Mouse (Mus musculus) cerebral cortex, adult 2 months (tissue): ENCODE measurements around the gene Foxj3.

Experiments used
- WGBS: fragments of 180-500 bp; shearing (Covaris S2); methylation state at CpG from one replicate; pipeline ENCODE4 v1.1.7; 2018; 5-methylcytosine and 5-hydroxymethylcytosine counted together

Gene Foxj3

DNA sequence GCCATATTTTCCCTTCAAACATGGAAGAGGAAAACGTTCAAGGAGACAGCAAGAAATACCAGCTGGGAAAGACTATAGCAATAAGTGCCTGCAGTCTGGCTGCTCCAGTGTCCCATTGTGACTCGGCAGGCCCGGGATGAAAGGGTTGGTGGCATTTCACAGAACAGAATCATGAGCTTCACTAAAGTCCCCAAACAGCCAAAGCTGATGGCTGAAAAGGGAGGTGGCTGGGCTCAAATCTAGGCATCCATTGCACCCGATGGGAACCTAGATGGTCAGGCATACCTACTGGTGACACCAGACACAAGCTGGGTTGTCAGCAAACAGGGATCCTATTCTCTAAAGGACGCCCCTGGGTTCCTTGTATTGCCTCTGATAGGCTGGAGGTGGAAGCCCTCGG lies 101.1 kb downstream of the Foxj3 start:
- WGBS: 86% methylated on average over 6 of the region's 6 CpGs

DNA sequence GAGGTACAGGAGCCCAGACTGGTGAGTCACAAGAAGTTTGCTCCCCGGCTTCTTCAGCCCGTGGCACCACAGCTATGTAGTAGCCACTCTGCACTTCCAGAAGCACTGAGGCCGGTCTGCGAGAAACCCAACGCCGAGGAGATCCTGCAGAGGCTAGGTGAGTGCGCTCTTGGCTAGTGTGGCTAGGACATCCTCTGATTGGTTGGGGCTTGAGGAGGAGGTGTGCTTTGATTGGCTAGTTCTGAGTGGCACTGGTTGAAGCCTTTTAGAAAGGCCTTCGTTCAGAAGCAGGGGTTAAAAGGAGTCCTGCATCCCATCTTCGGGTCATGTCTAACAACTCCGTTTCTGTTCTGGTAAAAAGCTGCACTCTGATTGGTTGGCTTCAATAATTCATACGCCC lies 101.9 kb downstream of the Foxj3 start:
- 78% methylated on average over 11 of the region's 11 CpGs for WGBS

DNA sequence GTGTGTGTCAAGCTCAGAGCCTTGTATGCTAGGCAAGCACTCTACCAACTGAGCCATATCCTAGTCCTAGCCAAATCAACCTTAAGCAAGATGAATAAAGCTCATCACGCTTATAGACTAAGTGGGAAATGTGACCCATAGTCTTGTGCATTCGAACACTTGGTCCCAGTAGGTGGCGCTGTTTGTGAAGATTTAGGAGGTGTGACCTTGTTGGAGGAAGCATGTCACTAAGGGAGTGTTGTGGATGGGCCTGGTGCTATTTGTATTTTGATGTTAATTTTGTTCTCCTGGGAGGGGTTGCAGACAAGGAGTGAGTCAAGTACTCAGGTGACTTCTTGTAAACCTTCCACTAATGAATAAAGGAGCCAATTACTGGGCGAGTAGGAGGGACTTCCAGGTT lies 105.9 kb downstream of the Foxj3 start:
- 89% methylated on average over 4 of the region's 4 CpGs for WGBS

DNA sequence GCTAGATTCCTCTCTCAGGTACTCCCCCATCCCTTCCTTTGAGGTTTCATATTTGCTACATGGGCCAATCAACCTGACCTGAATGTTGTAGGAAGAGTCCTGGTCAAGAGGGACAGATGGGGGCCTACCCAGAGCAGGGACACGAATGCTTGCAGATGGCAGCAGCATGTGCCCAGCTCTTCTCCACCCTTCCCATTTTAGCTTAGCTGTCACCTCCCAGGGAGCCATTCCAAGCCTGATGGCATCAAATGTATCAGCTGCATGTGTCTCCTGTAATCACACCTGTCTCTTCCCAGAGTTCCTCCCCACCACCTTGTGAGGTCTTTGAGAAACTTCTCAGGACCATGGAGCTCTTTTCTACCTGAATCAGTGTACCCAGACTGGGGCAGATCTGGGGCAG lies 120.2 kb downstream of the Foxj3 start:
- 68% methylated on average over 1 of the region's 1 CpGs for WGBS

DNA sequence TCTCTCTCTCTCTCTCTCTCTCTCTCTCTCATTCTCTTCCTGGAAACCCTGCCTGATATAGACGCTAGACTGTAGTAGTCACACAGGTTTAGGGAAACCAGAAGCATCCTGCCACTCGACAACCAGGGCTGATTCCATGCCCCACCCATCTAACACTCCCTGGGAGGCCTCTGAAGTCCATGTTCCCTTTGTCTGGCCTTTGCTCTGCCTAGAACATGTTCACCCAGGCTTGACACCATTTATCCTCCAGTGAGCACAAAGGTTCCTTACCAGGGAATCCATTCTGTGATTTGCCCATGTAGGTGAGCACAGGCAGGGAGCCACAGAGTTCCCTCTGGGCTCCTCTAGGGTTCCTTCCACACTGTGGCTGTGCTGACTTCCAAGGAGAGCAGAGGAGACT lies 121.4 kb downstream of the Foxj3 start:
- 78% methylated on average over 2 of the region's 2 CpGs for WGBS

DNA sequence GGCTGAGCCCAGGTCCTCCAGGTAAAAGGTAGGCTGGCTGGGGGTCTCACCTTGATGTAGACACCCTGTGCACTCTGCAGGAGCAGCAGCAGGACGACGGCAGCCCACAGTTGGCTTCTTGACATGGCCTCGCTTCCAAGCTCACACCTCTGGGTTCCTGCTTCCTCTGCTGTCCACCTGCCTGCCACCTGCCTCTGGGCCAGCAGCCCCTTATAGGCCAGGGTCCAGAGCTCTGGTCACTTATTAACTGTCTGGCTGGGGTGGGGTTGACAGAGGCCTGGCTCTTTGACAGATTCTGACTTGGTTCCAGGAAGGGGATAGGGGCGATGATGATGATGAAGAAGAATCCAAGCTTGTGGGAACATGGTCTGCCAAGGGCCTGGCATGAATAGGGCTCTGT lies 121.9 kb downstream of the Foxj3 start, which contains the start of gene Guca2b:
Gene Guca2b, minus strand, starts transcription at position 224 of the 400 bp plus-strand sequence.
- WGBS: 92% methylated on average over 4 of the region's 4 CpGs

DNA sequence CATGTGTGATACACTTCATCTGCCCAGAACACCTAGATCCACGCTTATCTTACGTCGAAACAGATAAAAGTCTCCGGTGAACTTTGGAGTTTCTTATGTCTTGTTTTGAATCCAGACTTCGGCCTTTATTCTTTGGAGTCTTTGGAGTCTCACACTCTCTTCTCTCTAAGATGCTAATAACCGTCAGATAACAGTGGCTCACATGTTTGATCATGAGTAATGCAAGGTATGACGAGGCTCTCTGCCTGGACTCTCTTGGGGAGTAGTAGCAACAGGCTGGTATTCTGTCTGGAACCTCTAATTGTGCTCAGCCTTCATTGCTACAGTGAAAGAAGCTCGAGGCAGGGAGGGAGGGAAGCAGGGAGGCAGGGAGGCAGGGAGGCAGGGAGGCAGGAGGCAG lies 123.2 kb downstream of the Foxj3 start:
- WGBS: 87% methylated on average over 8 of the region's 8 CpGs

DNA sequence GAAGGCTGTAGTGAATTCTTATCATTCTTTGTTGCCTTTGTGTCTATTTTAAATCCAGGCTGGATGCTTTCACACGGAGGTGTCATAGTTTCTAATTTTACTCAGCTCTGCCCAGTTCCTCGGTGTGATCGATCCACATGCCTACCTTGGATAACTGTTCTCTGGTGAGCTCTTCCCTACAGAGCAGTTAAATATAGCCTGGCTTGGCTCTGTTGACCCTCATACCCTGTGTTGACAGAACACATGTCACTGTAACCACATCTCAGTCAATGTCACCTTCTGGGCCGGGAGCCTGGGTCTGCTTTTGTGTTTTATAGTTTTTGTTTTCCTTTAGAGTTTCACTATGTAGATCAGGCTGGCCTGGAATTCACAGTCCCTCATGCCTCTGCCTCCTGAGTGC lies 125.3 kb downstream of the Foxj3 start:
- 45% methylated on average over 4 of the region's 4 CpGs for WGBS

DNA sequence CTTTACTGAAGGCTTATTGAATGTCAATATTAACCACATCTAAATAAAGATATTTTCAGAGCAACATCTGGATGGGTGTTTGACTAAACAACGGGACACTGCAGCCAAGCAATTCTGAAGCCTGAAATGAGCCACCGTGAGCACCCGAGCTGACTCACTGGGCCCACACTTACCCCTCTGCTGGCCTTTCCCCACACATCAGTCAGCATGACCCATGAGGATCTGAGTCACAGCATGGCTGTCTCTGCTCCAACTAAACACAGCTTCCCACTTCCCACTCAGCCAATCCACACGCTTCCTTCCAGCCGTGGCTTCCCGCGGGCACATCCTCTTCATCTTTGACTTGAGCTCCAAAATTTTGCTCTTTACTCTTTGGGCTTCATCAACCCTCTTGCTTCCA lies 126.2 kb downstream of the Foxj3 start:
- 56% methylated on average over 7 of the region's 7 CpGs for WGBS

DNA sequence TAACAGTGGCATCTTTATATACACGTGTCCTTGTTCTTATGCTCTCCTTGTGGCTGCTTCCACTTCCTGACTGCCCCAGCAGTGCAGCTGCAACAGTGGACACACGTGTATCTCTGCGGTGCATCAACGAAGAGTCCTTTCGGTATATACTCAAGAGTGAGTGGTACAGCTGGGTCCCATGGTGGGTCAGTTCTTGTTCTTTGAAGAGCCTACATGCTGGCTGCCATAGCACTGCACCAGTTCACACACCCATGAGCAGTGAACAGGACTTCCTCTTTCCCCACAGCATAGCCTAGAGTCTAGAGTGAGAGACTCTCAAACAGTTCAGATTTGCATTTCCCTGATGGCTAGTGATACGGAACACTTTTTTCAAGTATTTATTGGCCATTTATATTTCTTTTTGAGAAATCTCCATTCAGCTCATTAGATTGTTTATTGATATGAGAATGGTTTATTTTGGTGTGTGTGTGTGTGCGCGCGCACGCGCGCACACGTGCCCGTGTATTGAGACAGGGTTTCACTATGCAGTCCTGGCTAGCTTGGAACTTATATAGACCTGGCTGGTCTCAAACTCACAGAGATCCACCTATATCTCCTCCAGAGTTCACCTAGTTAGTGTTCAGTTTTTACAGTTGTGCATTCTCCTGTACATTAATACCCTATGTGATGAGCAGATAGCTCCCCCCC lies 126.7 kb downstream of the Foxj3 start:
- 90% methylated on average over 14 of the region's 14 CpGs for WGBS

DNA sequence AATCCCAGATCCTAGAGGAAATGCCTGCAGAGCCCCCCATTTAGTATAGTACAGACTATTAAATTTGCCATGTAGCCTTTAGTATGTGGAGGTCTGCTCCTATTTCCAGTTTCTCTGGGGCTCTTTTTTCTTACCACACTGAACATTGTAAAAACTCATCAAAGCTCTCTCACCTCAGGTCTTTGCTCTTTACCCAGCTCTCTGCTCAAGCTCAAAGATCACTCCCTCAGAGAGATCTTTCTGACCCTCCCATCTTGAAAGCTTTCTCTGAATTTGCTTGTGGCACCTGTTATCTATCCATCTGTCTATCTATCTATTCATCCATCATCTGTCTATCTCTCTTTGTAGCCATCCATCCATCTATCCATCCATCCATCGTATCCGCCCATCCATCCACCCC lies 128.4 kb downstream of the Foxj3 start:
- 95% methylated on average over 2 of the region's 2 CpGs for WGBS

DNA sequence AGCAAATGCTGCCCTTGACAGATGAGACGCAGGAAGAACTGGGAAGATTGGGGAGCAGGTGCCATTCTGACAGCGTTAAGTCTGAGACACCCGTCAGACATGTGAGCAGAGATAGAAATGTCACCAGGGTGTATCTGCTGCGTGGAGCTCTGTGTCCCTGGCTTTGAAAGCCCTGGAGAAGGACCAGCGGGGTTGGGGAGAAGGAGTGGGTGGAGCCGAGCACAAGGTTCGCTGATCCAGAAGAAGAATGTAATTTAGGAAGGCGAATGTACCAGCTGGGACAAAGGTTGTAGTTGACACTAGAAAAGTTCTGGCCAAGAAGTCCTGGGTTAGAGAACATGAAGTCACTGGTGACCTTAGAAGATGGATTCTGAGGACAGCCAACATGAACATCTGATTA lies 129.3 kb downstream of the Foxj3 start:
- 47% methylated on average over 8 of the region's 8 CpGs for WGBS

DNA sequence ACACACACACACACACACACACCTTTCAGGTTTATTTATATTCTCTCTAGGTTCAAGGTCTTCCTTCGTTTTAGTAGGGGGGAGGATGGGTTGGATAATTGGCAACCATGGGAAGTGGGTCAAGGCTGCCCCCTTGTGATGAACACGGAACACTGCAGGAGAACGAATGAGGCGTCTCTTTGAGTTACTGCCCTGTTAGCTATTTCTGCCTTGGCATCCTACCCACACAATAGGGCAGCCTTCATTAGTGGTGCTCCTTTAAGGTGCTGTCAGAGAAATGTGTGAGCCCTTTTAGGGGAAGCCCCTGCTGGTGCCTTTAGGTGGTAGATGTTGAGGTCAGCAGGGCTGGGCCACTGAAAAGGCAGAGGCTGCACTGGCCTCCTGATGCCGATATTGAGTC lies 130.7 kb downstream of the Foxj3 start:
- WGBS: 15% methylated on average over 5 of the region's 5 CpGs

DNA sequence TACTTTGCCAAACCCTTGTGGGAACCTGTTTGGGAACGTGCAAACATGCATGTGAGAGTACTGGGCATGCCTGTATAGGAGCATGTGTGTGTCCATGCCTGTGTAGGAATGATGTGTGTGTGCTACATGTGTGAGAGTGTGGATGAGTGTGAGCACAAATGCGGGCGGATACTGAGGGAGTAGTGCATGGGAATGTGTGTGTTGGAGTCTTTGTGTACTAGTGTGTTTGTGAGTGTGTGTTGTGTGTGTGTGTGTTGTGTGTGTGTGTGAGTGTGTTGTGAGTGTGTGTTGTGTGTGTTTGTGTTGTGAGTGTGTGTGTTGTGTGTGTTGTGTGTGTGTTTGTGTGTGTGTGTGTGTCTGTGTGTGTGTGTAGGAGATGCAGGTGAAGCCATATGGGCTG lies 131.4 kb downstream of the Foxj3 start:
- WGBS: 88% methylated on average over 3 of the region's 3 CpGs

DNA sequence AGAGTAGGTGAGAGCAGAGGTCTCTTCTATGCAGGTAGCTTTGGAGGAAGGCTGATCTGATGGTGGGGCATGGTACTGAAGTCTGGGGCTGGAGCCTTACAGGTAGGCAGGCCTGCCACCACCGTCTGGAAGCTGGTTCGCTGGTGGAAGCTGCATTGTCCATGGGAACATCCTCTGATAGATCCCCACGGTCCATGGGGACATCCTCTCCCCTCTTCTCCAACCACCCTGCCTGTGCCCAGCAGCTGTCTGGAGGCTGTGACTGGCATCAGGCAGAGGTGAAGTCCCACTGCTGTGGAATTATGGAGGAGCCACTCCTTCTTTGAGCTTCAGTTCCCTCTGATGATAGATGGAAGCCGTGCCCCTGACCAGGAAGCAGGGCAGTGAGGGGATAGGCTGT lies 131.8 kb downstream of the Foxj3 start:
- WGBS: 82% methylated on average over 4 of the region's 4 CpGs

DNA sequence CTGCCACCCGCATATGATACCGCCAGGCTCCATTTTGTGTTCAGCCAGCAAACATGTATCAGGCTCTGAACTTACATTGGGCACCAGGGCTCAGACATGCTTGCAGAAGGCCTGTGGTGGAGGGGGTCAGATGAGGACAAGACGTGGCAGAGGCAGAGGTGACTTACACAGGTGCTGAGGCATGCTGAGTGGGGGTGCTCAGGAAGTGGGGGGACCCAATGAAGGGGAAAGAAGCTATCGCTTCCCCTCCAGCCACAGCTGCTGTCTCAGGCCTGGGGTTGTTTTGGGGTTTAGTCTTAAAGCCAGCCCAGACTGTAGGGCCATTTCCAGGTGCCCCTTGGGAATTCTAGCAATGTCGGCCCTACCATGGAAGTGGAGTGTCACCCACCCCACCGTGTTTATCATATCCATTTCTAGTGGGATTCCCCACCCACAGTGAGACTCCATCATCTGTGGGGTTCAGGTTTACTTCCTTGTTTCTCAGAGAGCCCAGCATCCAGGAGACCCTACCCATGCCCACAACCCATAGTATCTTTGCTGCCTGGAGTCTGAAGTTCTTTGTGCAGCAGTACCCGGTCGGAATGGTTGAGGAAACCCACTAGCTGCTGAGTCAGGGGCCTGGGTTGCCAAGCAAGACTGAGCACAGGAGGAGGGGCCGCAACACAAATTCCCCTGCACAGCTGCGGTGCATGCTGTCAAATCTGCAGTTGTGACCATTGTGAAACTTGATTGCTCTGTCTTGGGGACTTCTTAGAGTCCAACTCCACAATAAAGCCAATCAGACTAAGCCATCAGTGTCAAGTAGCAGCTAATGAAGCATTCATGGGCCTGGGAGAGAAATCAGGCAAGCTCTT lies 132.8 kb downstream of the Foxj3 start:
- WGBS: 75% methylated on average over 10 of the region's 10 CpGs

DNA sequence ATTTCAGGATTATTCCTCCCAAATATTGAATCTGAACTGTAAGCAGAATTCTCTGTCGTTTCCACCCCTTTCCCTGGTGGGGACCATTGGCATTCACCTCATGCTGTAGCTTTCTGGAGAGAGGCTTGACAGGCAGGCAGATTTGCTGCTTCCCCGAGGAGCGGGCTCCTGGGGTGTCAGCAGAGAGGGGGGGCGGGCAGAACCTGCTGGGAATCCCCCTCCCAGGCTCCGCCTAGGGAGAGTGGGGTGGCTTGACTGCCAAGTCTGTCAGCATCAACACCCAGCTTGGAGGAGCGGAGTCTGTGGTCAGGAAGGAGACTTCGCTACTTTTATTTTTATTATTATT lies 133.4 kb downstream of the Foxj3 start:
- WGBS: 58% methylated on average over 7 of the region's 7 CpGs

DNA sequence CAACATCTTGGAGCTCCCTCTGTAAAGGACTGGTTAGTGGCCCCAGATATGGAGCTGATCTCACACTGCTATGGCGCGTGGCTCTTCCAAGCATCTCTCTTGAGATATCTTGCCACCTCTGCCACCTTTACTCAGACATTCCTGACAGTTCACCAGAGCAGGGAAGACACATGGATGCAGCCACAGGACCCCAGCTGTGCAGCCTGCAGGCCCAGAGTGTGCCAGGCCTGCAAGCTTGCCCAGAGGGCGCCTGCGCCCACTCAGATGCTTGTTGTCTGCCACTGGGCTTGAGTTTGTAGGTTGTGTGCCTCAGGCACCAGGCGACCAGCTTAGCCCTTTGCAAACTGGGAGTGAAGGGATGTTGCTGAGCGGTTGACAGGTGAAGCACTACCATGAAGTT lies 133.9 kb downstream of the Foxj3 start:
- 83% methylated on average over 6 of the region's 6 CpGs for WGBS

DNA sequence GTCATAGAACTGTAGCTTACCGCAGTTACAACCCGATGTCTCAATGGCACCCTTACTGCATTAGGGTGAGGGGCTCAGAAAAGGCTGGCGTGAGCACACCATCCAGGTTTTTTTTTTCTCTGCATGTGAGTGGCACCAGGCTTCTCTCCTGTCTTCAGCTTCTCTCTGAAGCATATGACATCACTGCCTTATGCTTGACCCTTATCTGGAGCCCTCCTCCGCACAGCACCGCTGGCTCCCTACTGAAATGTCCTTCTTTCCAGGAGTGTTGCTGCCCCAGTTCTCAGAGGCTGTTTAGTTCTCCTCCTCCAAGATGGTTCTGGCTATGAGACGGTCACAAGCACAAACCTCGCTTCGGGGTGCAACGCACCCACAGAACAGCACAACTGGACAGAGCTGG lies 134.4 kb downstream of the Foxj3 start:
- WGBS: 88% methylated on average over 9 of the region's 9 CpGs

DNA sequence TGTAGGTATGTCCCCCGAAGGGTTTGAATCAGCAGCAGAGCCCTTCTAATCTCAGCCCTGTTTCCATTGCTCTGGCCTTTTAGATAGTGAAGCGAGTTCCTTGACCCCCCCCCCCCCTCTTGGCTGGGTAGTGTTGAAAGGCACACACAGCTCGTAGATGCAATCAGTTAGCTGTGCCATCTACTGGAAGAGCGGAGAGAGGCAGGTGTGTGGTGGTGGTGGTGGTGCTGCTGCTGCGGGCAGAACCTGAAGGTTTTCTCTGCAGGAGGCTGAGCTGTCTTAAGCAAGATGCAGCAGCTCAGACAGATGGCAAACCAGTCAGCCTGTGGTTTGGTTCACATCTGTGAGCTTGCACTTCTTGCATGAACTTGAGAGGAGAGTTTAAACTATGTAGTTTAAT lies 135.9 kb downstream of the Foxj3 start:
- WGBS: 29% methylated on average over 5 of the region's 5 CpGs
